Mouse (Mus musculus) heart, adult 2 months (tissue): Measurements from ENCODE around the gene Zfp710. TPM values are rescaled to one million over a fixed set of nuclear protein-coding genes. Genes with fewer than 3 reads are reported as not detected.
"Not testable (repeated sequence)": the region's sequence is repeated elsewhere in the genome, so short reads cannot be mapped to it uniquely, and the experiment has no call there.

Experiments
- DNase-seq, 2 experiments: peaks; one replicate each; pipeline ENCODE4 v3.0.0; 2021
- H3K27ac ChIP-seq: fragments of 200-600 bp; 2 replicates; pipeline ENCODE4 v1.8.1; 2022
- H3K27me3 ChIP-seq: fragments of 200-500 bp; 2 replicates; pipeline ENCODE4 v1.6.1; 2012; ENCODE audit warnings: mild to moderate bottlenecking, low read length, inconsistent platforms, mixed read lengths; ENCODE audit not compliant: control insufficient read depth, insufficient read depth
- H3K36me3 ChIP-seq: fragments of 200-500 bp; 2 replicates; pipeline ENCODE4 v1.6.1; 2012; ENCODE audit warnings: low read length, inconsistent platforms; ENCODE audit not compliant: control insufficient read depth, insufficient read depth
- H3K4me1 ChIP-seq: fragments of 200-500 bp; 2 replicates; pipeline ENCODE4 v1.6.1; 2011; ENCODE audit warnings: low read length; ENCODE audit not compliant: control insufficient read depth, insufficient read depth
- H3K4me3 ChIP-seq: fragments of 200-600 bp; 2 replicates; pipeline ENCODE4 v1.8.1; 2022
- H3K79me2 ChIP-seq: fragments of 200-500 bp; replicated peaks from 2 replicates; pipeline ENCODE4 v1.6.1; 2012; ENCODE audit warnings: mild to moderate bottlenecking, inconsistent platforms, low read length, moderate library complexity, mixed read lengths; ENCODE audit not compliant: control insufficient read depth, insufficient read depth
- H3K9ac ChIP-seq: fragments of 200-500 bp; 2 replicates; pipeline ENCODE4 v1.6.1; 2012; ENCODE audit warnings: low read depth, mild to moderate bottlenecking, control low read depth, inconsistent platforms, low read length, mixed read lengths
- CTCF ChIP-seq: fragments of 200-600 bp; IDR thresholded peaks from 2 replicates; pipeline ENCODE4 v1.8.1; 2022; ENCODE audit warnings: antibody characterized with exemption, mild to moderate bottlenecking, moderate library complexity
- EP300 ChIP-seq: fragments of 200-500 bp; IDR thresholded peaks from 2 replicates; pipeline ENCODE4 v1.6.1; 2011; ENCODE audit warnings: low read depth, low read length, control low read depth; ENCODE audit not compliant: insufficient read depth
- POLR2A ChIP-seq: fragments of 200-500 bp; IDR thresholded peaks from 2 replicates; pipeline ENCODE4 v1.6.1; 2011; ENCODE audit warnings: mild to moderate bottlenecking, low read depth, low read length, control low read depth; ENCODE audit not compliant: insufficient read depth
- WGBS: fragments of 180-500 bp; shearing (Covaris S2); methylation state at CpG from one replicate; pipeline ENCODE4 v1.1.7; 2018; 5-methylcytosine and 5-hydroxymethylcytosine counted together
- intact Hi-C: fragments of 180-260 bp; cut with DNase I; formaldehyde crosslinking; loops from one replicate; pipeline ENCODE4 v1.15.1; 2025
- polyA plus RNA-seq: library from polyadenylated mRNA; depleted of rRNA; stranded (reverse); fragments of >200 nt; gene quantifications from 2 replicates; pipeline ENCODE4 v1.2.3, GENCODE M21; 2012
- total RNA-seq, 2 experiments: library from RNA; stranded (reverse); gene quantifications; 2 replicates each; pipeline ENCODE4 v1.2.3; 2021

Gene Zfp710
- total and polyA plus RNA-seq, 3 experiments, result 26.9 to 33.4 (median 32.2) TPM

GRCm38 (mm10) chr7:80050382-80050781 lies 25.8 kb downstream of the Zfp710 start:
- H3K27ac ChIP-seq, intact Hi-C loops, DNase-seq, H3K79me2 ChIP-seq, H3K9ac ChIP-seq, H3K4me3 ChIP-seq, H3K27me3 ChIP-seq: not testable (repeated sequence)
- TF ChIP-seq CTCF, result peak; percentile 51
- 97% methylated on average over 1 of the region's 1 CpGs for WGBS
- Histone ChIP-seq H3K4me1 (peaks cover 32% of the 10 kb centered on the region), H3K36me3 (peaks cover 12% of the 10 kb centered on the region)

GRCm38 (mm10) chr7:80051835-80052234 lies 27.2 kb downstream of the Zfp710 start:
- no peak overlapping the region for H3K4me3 ChIP-seq
- no peak for DNase-seq
- TF ChIP-seq POLR2A (no peak), CTCF (no peak), EP300 (no peak)
- H3K9ac ChIP-seq, result no peak overlapping the region
- H3K4me1 ChIP-seq, result peaks cover 33% of the 10 kb centered on the region
- peaks cover 8% of the 10 kb centered on the region for H3K79me2 ChIP-seq
- intact Hi-C loops, result no loop called here
- H3K27ac ChIP-seq, result peak overlapping the region; percentile 40
- H3K27me3 ChIP-seq, result no peaks in the 10 kb centered on the region
- peaks cover 15% of the 10 kb centered on the region for H3K36me3 ChIP-seq
- 24% methylated on average over 6 of the region's 6 CpGs for WGBS

DNA sequence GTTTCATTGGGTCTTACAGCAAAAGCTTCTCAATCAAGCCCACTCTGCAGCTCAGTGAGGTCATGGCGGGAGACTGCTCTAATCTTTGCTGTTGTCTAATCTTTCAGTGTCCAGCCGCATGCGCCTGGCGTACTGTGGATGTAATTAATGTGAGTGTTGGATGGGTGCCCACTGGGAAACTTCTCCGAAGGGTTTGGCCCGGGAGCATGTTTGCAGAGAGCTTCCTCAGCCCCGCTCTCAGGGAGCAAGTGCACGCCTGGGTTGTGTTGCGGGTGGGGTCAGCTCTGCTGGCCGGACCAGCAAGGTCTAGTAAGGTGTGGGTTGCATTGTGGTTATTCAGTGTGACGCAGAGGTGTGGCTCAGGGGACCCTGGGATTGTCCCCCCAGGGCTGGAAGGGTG lies 27.6 kb downstream of the Zfp710 start:
- intact Hi-C loops, result no loop called here
- 5% methylated on average over 11 of the region's 11 CpGs for WGBS
- H3K79me2 ChIP-seq, result peaks cover 8% of the 10 kb centered on the region
- H3K4me3 ChIP-seq, result no peak overlapping the region
- H3K9ac ChIP-seq, result peak overlapping the region; percentile 12; the same call in 1 of the 2 replicates
- no peaks in the 10 kb centered on the region for H3K27me3 ChIP-seq
- TF ChIP-seq CTCF, result no peak
- peak; percentile 72; the same call in 1 of the 2 replicates for TF ChIP-seq EP300
- TF ChIP-seq POLR2A, result no peak
- H3K4me1 ChIP-seq, result peaks cover 32% of the 10 kb centered on the region
- H3K36me3 ChIP-seq, result peaks cover 17% of the 10 kb centered on the region
- H3K27ac ChIP-seq, result peak overlapping the region; percentile 40
- peak; percentile 66 to 80 for DNase-seq

- 84% methylated on average over 9 of the region's 9 CpGs for WGBS
- no peak overlapping the region for H3K4me3 ChIP-seq
- intact Hi-C loops, result no loop called here
- H3K27ac ChIP-seq, result peak overlapping the region; percentile 40; the same call in 1 of the 2 replicates
- no peaks in the 10 kb centered on the region for H3K27me3 ChIP-seq
- no peak overlapping the region for H3K9ac ChIP-seq
- peaks cover 6% of the 10 kb centered on the region for H3K79me2 ChIP-seq
- H3K36me3 ChIP-seq, result peaks cover 18% of the 10 kb centered on the region
- TF ChIP-seq CTCF (no peak), EP300 (no peak), POLR2A (no peak)
- no peak for DNase-seq
- peaks cover 37% of the 10 kb centered on the region for H3K4me1 ChIP-seq
Observed at GRCm38 (mm10) chr7:80053147-80053546, 28.5 kb downstream of the Zfp710 start.

DNA sequence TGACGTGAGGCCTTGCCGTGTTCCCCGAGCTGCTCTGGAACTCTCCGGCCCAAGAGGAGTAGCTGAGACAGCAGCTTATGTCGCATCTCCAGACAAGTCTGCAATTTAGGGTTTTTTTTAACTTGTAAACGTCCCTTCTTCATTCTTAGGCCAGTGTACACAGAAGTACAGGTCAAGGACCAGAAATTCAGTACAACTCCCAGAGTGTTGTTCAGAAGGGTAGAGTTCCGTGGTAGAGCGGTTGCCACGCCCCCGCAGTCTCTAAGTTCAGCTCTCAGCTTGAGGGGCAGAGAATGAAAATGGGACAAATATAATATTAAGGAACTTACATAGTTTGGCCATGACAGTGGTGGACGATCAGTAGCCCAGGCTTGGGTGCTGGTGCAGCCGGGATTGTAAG lies 31.2 kb downstream of the Zfp710 start:
- Histone ChIP-seq H3K4me3 (peak overlapping the region; percentile 7; the same call in 1 of the 2 replicates), H3K27me3 (no peaks in the 10 kb centered on the region), H3K36me3 (peaks cover 18% of the 10 kb centered on the region), H3K4me1 (peaks cover 54% of the 10 kb centered on the region), H3K9ac (peak overlapping the region; percentile 8; the same call in 1 of the 2 replicates), H3K79me2 (peaks cover 4% of the 10 kb centered on the region; the same call in 1 of the 2 replicates), H3K27ac (peak overlapping the region; percentile 94)
- 55% methylated on average over 12 of the region's 12 CpGs for WGBS
- DNase-seq, result no peak
- intact Hi-C loops, result no loop called here
- TF ChIP-seq POLR2A (no peak), CTCF (no peak), EP300 (no peak)

- peak in 1 of 2 experiments; percentile 64 for DNase-seq
- Histone ChIP-seq H3K79me2 (peaks cover 2% of the 10 kb centered on the region; the same call in 1 of the 2 replicates), H3K9ac (peak overlapping the region; percentile 0; the same call in 1 of the 2 replicates), H3K4me1 (peaks cover 51% of the 10 kb centered on the region), H3K27me3 (no peaks in the 10 kb centered on the region), H3K36me3 (peaks cover 14% of the 10 kb centered on the region), H3K27ac (peak overlapping the region; percentile 94), H3K4me3 (no peak overlapping the region)
- TF ChIP-seq POLR2A (0 out of 2 replicates have a peak, but pooled peaks have one; percentile 15), EP300 (no peak)
- 17% methylated on average over 4 of the region's 4 CpGs for WGBS
- intact Hi-C loops, result no loop called here
Observed at GRCm38 (mm10) chr7:80057002-80057691, 32.5 kb downstream of the Zfp710 start.
